Mouse (Mus musculus) bone marrow macrophage, adult 2 months (primary cell): ENCODE measurements around the gene Rps6kb2.

Source experiments
- CTCF ChIP-seq: IDR thresholded peaks from 2 replicates; pipeline ENCODE4 v1.5.1; 2012; ENCODE audit warnings: low read depth, mild to moderate bottlenecking, low read length, moderate library complexity
- POLR2A ChIP-seq: IDR thresholded peaks from 2 replicates; pipeline ENCODE4 v1.6.1; 2012; ENCODE audit warnings: mild to moderate bottlenecking, low read depth, low read length, borderline replicate concordance

DNA sequence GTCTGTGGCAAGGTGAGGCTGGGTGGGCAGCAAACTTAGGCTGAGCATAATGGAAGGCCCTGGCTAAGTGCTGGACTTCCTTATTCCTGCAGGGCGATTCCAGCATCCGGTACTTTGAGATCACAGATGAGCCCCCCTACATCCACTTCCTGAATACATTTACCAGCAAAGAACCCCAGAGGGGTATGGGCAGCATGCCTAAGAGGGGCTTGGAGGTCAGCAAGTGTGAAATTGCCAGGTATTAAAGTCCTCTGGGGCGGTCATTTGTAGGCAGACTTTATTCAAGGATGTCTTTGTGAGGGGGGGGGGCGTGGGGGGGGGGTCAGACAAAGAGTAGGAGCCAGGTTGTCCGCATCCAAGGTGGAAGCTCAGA, 11.7 kb downstream of the Rps6kb2 start:
- no peak for TF ChIP-seq POLR2A
- no peak for TF ChIP-seq CTCF
